Mouse (Mus musculus): Measurements from ENCODE around the gene Ninj2.

DNA sequence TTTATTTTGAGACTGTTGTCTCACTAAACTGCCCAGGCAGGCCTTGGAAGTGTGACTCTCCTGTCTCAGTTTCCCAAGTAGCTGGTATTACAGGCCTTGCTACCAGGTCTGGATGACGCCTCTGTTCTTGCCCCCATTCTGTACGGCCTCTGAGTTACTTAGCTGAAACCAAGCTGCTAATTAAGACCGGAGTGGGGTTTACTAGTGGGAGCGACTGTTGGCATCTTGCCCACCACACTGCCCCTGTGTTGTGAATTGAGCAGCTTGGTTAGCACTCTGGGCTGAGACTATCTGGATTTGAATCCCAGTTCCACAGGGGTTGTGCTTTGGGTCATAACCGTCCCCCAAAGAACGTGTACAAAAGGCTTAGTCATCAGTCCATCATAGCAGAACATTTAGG is 64.3 kb downstream of the Ninj2 start:
- TF ChIP-seq CTCF (IDR thresholded peaks at IDR 0.05; ENCODE audit: insufficient read depth, low read length) = no peak
- TF ChIP-seq POLR2A (IDR thresholded peaks at IDR 0.05; ENCODE audit: borderline replicate concordance, extremely low read depth, low read depth, low read length) = no peak

Measured in lung, adult 2 months (tissue).